Mouse (Mus musculus): ENCODE data around the gene Snx33.

- no peak for TF ChIP-seq CTCF (IDR thresholded peaks at IDR 0.05; ENCODE audit: low read depth, low read length)
- TF ChIP-seq POLR2A (IDR thresholded peaks at IDR 0.05; ENCODE audit: extremely low read depth, insufficient read depth, low read length): no peak
Measured at GRCm38 (mm10) chr9:56918466-56918865, 9.7 kb downstream of the Snx33 start.

Measured in liver, adult 2 months (tissue).